Mouse (Mus musculus) left cerebral cortex, adult 18-20 months (tissue): ENCODE data around the gene Vps51. TPM values are rescaled to one million over a fixed set of nuclear protein-coding genes. Genes with fewer than 3 reads are reported as not detected.
A peak's percentile ranks its signal among the peaks of the same experiment; 100 is the strongest.

Experiments used
- DNase-seq, 2 experiments: peaks; one replicate each; pipeline ENCODE4 v3.0.0; 2021 to 2022; ENCODE audit warnings: low spot score in 2 of 2, mixed read lengths in 1 of 2
- microRNA-seq, 2 experiments: library from miRNA; unstranded; fragments of <30 nt; microRNA quantifications; one replicate each; pipeline ENCODE4 v1.2.0; 2021
- total RNA-seq, 2 experiments: library from RNA; stranded (reverse); gene quantifications; 2 replicates each; pipeline ENCODE4 v1.2.3; 2021

Vps51 gene
- total RNA-seq, 2 experiments from 2014 or later, result 78.5 to 94.4 TPM

- peak; percentile 83 to 89 for DNase-seq
Measured at GRCm38 (mm10) chr19:6018142-6019089, 58.6 kb downstream of the Vps51 start.

Small RNAs within 50 kb of the gene (microRNA-seq; reads per million reads assigned to microRNA genes)
- 5.2 to 5.3 reads per million in 2 experiments for gene Mir6988

Other genes starting within 250 kb of the Vps51 start
- 10 to 100 TPM; 13.5 to 13.6 TPM for gene Frmd8, start 202.0 kb downstream of the Vps51 start, total RNA-seq
- gene Slc25a45, start 199.4 kb downstream of the Vps51 start, total RNA-seq, result 1 to 10 TPM; 2.3 to 3.2 TPM
- 1 to 10 TPM; 4.1 to 4.2 TPM for gene Tigd3, start 183.1 kb downstream of the Vps51 start, total RNA-seq
- gene Dpf2, start 164.2 kb downstream of the Vps51 start, total RNA-seq, result 100 to 1,000 TPM in 1 of 2 experiments, 10 to 100 TPM in 1; 90.1 to 102 TPM
- 1 to 10 TPM; 4.7 to 5.4 TPM for gene Cdc42ep2, start 152.4 kb downstream of the Vps51 start, total RNA-seq
- gene Pola2, start 113.0 kb downstream of the Vps51 start, total RNA-seq, result 1 to 10 TPM; 4.9 to 5.0 TPM
- gene Slc22a20, start 91.1 kb downstream of the Vps51 start, total RNA-seq, result not detected
- gene Capn1, start 61.3 kb downstream of the Vps51 start, total RNA-seq, result 10 to 100 TPM; 27.9 to 28.1 TPM
- 10 to 100 TPM; 41.3 to 41.6 TPM for gene Syvn1, start 30.7 kb downstream of the Vps51 start, total RNA-seq
- 10 to 100 TPM; 42.5 to 51.3 TPM for gene Mrpl49, start 19.4 kb downstream of the Vps51 start, total RNA-seq
- gene Fau, start 19.4 kb downstream of the Vps51 start, total RNA-seq, result 100 to 1,000 TPM; 717 to 762 TPM
- gene Znhit2, start 16.0 kb downstream of the Vps51 start, total RNA-seq, result 10 to 100 TPM; 32.2 to 35.0 TPM
- 10 to 100 TPM; 25.1 to 25.2 TPM for gene Tm7sf2, start 8.9 kb downstream of the Vps51 start, total RNA-seq
- gene Tmem262, start 2.8 kb upstream of the Vps51 start, total RNA-seq, result not detected
- gene Gm28374, start 5.0 kb upstream of the Vps51 start, total RNA-seq, result under 1 TPM; 0.54 to 0.60 TPM
- 10 to 100 TPM; 38.6 to 42.1 TPM for gene Zfpl1, start 7.7 kb upstream of the Vps51 start, total RNA-seq
- under 1 TPM in 1 of 2 experiments, not detected in 1; 0.26 TPM for gene Cdca5, start 7.8 kb upstream of the Vps51 start, total RNA-seq
- gene AC131692.1, start 17.2 kb upstream of the Vps51 start, total RNA-seq, result not detected
- gene Naaladl1, start 28.6 kb upstream of the Vps51 start, total RNA-seq, result under 1 TPM; 0.14 to 0.21 TPM
- 10 to 100 TPM; 17.8 to 19.0 TPM for gene Sac3d1, start 41.4 kb upstream of the Vps51 start, total RNA-seq
- gene Snx15, start 51.1 kb upstream of the Vps51 start, total RNA-seq, result 10 to 100 TPM; 41.6 to 44.8 TPM
- 1 to 10 TPM in 1 of 2 experiments, under 1 TPM in 1; 0.51 to 1.2 TPM for gene Batf2, start 63.8 kb upstream of the Vps51 start, total RNA-seq
- 10 to 100 TPM; 82.9 to 92.9 TPM for gene Arl2, start 64.3 kb upstream of the Vps51 start, total RNA-seq
- gene Majin, start 107.2 kb upstream of the Vps51 start, total RNA-seq, result under 1 TPM in 1 of 2 experiments, not detected in 1; 0.37 TPM
- not detected for gene Gpha2, start 149.1 kb upstream of the Vps51 start, total RNA-seq
- 100 to 1,000 TPM; 152 to 158 TPM for gene Ppp2r5b, start 158.6 kb upstream of the Vps51 start, total RNA-seq
- 10 to 100 TPM; 31.5 to 33.9 TPM for gene Atg2a, start 164.4 kb upstream of the Vps51 start, total RNA-seq
- 10 to 100 TPM; 36.8 to 39.0 TPM for gene Ehd1, start 199.5 kb upstream of the Vps51 start, total RNA-seq
- gene Cdc42bpg, start 229.2 kb upstream of the Vps51 start, total RNA-seq, result 1 to 10 TPM; 4.2 to 4.8 TPM